Mouse (Mus musculus) olfactory bulb, adult 2 months (tissue): ENCODE results near the gene Avp.

Experiments
- CTCF ChIP-seq: fragments of 200-500 bp; IDR thresholded peaks from 2 replicates; pipeline ENCODE4 v1.5.1; 2012; ENCODE audit warnings: low read depth, mild to moderate bottlenecking, low read length, moderate library complexity; ENCODE audit not compliant: insufficient read depth
- POLR2A ChIP-seq: fragments of 200-500 bp; IDR thresholded peaks from 2 replicates; pipeline ENCODE4 v1.6.1; 2012; ENCODE audit warnings: mild to moderate bottlenecking, low read depth, low read length, moderate library complexity; ENCODE audit not compliant: insufficient read depth

DNA sequence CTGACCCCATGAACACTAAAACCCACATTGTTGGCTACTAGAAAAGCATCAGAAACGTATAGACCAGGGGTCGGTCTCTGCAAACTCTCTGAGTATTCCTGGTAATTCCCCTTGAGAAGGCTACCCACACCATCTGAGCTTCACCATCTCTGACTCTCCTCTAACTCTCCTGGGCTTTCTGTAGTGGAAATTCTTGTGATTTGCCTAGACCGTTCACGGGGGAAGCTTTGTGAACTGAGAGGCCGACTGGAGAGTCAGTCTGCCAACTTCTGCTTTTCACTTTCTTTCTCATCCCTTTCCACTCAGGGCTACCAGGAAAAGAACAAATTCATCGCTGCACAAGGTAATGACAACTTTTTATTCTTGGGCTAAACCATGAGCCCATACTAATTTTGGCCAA is 47.3 kb downstream of the Avp start:
- TF ChIP-seq CTCF: no peak
- no peak for TF ChIP-seq POLR2A
